Mouse (Mus musculus) gonadal fat pad, adult 2 months (tissue): ENCODE results near the gene Dpf1. TPM values are rescaled to one million over a fixed set of nuclear protein-coding genes. Genes with fewer than 3 reads are reported as not detected.
A peak's percentile ranks its signal among the peaks of the same experiment; 100 is the strongest.

Source experiments
- DNase-seq: peaks from one replicate; pipeline ENCODE4 v3.0.0-alpha.2; 2012; ENCODE audit warnings: low read depth
- polyA plus RNA-seq: library from polyadenylated mRNA; depleted of rRNA; stranded (reverse); fragments of >200 nt; gene quantifications from 2 replicates; pipeline ENCODE4 v1.2.3, GENCODE M21; 2012; rRNA removed

Gene Dpf1
- 2.2 and 2.8 TPM in 2 replicates for polyA plus RNA-seq

DNA sequence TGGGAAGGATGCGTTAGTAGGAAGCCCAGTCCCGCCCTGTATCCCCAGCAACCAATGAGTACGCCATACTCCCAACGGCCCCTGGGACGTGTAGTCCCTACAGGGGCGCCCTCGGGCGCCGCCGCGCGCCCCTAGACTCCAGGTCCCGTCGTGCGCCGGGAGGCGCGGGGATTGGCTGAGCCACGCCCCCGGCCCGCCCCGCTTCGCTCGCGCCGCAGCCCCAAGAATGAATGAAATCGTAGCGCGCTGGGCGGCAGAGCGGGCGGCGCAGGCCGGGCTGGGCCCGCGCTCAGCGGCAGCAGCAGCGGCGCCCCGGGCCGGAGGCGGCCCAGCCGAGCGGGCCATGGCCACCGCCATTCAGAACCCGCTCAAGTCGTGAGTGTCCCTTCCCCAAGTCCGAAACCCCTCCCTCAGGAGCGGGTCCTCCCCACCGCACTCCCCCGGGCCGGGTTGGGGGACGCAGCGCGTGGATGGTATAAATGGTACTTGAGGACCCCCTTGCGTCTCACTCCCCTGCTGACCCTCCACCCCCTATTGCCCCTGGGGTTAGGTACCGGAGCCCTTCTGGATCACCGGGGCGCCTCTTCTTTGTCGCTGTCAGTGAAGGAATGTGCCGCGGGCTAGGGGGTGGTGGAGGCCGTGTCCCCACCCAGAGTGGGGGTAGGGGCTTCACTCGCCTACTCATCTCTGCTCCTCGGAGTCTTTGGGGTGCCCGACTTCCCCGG lies at the start of gene Dpf1:
Dpf1 (plus strand) TSS at position 214 of the 725 bp plus-strand sequence.
- no peak for DNase-seq

DNA sequence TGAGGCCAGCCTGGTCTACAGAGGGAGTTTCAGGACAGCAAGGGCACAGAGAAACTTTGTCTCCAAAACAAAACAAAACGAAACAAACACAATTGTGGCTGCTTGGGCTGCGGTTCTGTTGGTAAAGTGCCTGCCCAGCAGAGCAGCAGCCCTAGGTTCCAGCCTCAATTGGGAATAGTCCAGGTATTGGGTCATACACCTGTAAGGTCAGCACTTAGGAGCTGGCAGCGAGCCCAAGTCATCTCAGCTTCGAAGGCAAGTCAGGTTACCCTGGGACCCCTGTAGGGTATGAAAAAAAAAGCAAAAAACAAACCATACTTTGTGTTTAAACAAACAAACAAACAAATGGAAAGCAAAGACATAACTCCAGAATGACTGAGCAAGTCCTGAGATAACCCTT lies 47.9 kb upstream of the Dpf1 start:
- no peak for DNase-seq

DNA sequence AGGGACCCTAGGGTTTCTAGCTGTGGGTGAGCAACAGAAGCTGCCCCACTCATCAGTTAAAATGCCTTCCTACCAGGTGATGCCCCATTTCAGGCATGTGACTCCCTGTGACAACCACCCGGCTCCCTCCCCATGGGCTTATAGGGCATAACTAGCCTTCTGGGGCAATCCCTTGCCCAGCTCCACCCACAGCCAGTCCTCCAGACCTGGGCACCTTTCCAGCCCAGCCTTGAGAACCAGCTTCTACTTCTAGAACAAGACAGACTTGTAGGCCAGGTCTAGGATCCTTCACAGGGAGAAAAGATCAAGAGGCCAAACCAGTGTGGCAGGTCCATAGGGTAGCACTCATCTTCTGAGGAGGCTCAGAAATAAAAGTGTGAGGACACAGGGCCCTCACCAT lies 46.4 kb upstream of the Dpf1 start:
- no peak for DNase-seq

DNA sequence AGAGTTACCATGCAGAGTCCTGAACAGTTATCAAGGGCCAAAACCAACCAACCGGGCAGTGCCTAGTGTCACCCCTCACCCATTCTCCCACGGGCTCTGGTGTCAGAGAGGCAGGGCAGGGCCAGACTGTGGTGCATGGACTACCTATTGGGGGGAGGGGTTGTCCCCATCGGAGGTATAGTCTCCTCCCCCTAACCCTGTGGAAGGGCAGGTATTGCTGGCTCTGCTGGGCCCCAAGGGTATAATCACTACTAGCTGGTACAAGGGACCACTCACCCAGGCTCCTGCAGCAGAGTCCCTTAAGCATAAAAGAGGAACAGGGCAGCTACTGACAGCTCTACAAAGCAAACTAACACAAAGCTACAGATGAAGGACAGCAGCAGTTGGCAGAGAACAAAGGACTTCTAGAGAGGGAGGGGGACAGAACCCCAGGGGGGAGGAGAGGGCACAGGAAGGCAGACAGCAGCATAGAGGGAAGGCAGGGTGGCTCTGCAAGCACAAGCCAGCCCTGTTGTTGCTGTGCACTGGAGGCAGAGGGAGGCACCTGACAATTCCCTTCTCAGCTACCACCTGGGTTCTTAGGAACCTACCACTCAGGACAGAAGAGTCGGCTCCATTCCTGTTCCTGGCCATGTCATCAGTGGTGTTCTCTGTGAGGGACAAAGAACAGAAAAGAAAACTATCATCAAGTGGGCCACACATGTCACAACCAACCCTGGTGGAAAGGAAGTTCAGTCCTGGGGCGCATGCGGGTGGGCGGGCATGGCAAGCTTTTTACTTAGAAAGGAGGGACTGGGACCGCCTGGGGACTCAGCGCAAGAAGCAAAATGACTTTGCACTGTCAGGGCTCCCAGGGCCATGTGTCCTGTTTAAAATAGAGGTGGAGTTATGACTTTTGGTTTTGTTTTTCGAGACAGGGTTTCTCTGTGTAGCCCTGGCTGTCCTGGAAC lies 43.7 kb upstream of the Dpf1 start:
- DNase-seq, result no peak

DNA sequence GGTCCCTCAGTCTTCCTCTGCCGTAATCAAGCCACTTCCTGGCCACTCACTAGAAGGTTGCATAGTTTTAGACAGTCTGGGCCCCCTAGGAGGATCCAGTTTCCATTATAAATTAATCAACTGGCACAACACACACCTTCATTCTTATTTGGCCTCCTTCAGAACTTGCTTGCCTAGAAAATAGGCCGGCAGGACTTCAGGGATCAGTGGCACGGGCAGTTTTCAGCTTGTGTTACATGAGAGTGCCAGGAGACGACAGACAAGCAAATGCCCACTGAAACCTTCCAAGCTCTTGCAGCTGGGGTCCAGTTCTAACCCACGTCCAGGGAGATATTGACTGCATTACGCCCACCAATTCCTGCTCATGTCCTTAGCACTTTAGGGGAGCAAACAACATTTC lies 41.6 kb upstream of the Dpf1 start:
- no peak for DNase-seq

DNA sequence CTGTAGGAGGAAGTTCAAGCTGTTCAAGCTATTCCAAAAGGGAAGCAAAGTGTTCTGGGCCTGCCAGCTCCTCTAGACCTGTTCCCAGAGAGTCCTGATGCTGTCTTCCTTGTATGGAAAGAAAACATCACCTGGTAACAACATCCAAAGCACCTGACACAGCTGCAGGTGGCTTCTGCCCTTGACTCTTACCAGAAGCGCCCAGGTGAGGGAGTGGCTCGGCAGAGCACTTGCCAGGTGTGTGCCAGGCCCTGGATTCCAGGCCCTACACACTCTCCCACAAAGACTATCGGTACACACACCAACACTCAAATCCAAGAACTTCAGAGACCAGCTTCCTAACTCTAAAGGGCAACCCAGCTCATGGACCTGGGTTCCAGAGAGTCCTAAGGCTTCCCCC lies 39.9 kb upstream of the Dpf1 start:
- no peak for DNase-seq

DNA sequence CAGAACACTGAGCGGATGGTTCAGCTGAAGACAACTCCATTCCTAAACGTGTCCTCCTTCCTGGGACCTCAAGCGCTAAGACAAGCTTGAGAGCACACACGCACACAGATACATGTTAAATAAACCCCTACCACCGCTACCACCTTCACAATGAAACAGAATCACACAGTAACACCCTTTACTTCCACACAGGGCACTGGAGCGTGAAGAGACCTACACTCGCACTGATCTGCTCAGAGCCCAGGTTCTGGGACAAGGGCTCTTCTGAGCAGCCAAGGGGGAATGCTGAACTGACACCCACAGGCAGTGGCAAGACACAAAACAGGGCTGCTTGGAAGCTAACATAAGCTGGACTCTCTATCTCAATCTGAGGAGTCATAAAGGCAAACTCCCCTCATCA lies 38.1 kb upstream of the Dpf1 start:
- no peak for DNase-seq

DNA sequence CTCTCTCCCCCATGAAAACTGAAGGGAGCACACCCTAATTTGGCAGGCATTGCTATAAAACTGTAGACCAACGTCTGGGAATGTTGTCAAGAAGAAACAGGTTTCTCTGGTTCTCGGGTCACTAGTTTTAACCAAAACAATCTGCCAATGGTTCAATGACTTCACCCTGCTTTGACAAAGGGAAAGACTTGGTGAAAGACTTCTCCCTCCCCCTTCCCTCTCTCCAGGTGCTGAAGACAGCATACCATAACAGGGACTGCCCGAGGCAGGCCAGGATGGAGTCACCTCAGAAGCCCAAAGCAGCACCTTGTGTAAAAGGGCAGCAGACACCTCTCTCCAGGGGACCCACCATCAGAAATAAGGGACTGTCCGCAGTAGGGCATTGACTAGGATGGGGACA lies 36.8 kb upstream of the Dpf1 start:
- peak; percentile 95 for DNase-seq

DNA sequence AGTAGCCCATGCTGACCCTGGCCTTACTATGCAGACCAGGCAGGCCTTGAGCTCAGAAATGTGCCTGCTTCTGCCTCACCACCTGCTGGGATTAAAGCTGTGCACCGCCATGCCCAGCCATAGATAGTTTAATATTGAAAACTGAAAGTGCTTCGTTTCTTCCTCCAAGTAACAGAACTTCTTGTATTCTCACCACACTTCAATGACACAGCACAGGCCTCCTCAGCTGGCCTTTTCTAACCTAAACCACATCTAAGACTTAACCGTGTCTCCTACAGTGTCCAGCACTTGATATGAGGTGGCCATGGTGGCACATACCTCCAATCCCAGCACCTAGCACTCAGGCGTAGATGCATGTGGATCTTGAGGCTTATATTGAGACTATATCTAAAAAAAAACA lies 33.3 kb upstream of the Dpf1 start:
- DNase-seq, result no peak

DNA sequence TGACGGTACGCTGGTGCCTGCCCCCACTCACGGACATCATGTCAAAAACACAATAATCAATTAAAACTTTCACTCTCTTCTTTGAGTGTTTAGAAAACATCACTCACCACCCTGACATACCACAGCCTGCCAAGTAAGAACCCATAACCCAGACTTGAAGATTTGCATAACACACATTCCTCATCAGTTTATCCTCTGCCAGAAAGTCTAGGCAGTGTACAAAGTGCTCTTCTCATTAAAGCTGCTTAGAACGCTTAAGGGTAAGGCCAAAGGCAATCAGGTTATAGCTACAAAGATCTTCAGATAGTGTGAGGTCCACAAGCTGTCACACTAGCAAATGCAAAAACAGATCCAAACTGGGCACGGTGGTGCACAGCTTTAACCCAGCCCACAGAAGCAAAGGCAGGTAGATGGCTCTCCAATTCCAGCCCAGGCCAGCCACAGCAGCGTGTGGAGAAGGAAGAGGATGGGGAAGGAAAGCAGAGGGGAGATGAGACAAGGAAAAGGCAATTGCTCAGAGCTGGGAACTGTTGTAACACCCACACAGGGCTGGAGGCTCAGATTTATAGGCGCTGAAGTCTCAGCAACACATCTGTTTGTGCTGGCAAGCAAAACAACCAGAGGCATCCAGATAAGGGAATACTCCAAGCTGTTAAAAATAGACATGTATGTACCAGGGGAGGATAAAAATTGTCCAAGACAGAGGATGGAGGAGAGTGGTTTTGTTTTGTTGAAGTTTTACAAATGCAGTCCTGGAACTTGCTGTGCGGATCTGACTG lies 31.9 kb upstream of the Dpf1 start:
- no peak for DNase-seq

DNA sequence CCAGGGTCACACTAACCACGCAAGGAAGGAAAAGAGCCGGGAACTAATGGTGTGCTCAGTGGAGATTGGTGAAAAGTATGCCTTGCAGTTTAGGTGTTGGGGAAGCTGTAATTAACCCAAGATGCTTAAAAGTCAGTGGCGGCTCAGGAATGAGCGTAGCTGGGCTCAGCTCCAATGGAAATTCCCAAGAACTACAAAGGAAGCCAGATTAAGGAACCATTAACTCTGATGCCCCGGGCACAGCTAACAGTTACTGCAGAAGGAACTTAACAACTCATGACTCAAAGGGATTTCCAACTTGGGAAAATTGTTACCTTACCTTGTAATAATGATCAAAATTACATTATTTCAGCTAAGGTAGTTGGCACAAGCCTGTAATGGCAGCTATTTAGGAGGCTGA lies 27.0 kb upstream of the Dpf1 start:
- no peak for DNase-seq

DNA sequence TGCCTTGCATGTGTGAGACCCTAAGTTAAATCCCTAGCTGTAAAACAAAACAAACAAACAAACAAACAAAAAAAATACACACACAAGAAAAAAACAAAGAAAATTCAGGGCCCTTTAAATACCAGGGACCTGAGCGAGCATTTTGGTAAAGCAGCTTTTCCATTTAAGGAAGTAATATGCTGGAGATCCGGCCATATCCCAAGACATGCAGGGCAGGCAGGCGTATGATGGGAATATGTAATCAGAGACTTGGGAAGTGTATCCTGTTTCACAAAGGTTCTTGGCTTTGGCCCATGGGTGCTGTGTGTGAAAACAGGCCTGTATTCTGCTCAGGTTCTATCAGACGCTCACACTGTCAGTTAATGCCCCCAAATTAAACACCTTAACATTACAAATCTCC lies 26.2 kb upstream of the Dpf1 start:
- no peak for DNase-seq

DNA sequence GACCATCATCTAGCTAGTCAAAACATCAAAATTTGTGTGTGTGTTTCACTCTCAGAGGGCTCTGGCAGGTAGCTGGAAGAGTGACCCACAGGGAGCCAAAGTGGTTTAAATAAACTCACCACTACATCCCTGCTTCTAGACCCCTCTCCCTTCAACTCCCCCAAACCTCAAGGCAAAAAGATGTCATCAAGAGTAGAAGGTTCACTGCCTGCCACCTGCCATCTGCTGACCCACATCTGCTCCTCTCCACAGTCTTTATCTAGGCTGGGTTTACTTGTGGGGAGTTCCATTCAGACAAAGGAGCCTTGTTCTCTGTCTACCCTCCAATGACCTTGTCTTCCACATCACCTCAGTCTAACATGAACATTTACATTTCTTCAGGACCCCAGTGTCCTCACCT lies 24.5 kb upstream of the Dpf1 start:
- DNase-seq, result no peak

DNA sequence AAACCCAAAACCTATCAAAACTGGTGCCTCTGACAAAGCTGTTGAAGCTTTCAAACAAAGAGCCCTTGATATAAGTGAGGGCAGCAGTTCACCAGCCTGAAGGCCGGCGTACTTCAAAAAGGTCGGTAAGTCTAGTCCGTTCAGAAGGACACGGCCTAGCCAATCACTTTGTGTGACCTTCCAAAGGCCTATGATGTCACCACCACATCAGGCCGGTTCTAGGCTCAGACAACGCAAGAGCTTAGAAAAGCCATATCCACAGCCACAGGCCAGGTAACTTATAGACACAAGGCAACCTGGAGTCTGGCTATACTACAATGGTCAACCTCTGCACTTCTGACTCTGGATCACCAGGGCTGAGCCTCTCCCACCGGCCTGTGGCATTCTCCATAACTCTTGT lies 23.8 kb upstream of the Dpf1 start:
- DNase-seq, result no peak

DNA sequence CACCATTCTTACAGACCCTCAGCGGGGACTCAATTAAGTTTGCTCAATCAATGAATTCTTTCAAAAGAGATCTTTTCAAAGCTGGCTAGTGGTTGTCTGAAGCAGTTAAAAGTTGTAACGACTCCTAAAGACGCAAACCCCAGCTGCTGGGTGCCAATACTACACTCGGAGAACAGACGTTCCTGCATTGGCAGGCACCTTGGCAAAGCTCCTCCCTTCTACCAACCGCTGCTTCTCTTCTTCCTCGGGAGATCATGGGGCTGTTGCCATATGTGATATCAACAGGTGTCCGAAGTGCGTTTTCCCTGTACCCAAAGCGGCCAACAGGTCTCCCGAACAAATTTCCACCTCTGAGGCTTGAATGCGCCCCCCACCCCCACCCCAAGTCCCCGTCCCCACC lies 22.9 kb upstream of the Dpf1 start:
- no peak for DNase-seq

DNA sequence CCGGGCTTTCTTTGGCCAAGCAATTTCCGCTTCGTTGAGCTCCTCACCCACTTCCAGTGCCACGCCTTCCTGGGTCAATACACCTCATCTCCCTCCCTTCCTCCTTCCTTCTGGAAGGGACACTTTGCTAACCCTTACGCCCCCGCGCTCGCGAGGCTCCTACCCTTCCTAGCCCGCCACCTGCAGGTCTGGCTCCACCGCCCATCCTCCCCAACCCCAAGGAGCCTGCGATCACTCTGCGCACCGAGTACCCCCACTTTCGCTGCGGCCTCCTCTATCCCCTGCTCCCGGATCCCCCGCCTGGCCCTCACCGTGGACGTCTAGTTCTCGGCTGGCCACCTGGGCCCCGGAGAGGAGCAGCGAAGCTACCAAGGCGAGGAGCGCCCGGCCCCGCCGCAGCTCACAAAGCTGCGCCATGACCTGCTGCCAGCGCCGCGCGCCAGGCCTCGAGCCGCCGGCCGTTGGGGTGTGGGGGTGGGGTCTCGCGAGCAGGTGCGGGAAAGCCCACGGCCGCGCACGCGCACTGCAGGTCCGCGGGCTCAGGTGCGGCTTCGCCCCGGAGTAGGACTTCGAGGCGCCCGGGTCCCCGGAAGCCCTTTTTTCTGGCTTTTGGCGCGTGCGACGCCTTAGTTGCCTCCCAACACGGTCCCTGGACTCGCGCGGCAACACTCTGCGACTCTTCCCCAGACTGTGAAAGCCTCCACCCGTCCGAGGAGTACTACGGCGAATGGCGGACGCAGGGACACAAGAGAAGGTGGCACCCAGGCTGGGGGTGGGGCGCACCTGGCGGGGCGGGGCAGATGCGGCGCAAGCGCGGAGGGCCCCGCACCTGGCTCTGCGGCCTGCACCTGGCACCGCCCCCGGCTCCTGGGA lies 22.3 kb upstream of the Dpf1 start, which contains the start of gene Spint2:
Spint2 (minus strand) TSS at position 712 of the 873 bp plus-strand sequence.
- DNase-seq, result no peak

DNA sequence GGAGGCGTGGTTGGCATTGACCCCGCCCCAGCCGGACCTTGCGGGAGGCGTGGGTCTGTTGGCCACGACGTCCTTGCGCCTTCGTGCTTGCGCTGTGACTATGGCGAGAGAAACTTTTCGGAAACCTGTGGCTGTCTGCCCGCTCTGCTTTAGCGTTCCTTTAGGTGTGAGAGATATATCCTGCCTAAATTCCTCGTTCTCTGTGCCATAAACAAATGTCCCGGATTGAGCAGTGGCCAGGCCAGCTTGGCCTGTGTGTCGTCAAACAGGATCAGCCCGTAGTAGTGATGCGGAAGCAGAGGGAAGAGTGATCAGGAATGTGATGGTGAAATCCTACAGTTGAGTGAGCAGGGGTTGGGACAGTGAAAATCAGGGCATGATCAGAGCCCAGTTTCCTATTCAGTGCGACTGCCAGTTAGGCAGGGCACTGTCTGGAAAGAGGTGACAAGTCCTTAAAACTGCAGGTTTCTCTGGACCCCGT lies 21.6 kb upstream of the Dpf1 start:
- DNase-seq, result no peak

DNA sequence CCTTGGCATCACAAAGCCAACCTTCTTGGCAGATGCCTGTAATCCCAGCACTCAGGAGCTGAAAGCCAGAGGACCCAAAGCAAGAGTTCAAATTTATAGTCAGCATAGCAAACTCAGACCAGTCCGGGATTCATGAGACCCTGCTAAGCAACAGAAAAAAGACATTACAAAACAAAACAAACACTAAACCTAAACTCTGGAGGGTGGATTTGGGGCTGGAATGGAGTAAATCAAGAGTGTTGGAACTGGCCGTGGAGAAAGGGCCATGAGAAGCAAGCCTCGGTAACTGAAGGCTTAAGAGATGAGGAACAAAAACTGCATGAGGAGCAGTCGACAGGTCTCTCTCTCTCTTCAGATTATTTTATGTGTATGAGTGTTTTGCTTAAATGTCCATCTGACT lies 19.9 kb upstream of the Dpf1 start:
- no peak for DNase-seq

DNA sequence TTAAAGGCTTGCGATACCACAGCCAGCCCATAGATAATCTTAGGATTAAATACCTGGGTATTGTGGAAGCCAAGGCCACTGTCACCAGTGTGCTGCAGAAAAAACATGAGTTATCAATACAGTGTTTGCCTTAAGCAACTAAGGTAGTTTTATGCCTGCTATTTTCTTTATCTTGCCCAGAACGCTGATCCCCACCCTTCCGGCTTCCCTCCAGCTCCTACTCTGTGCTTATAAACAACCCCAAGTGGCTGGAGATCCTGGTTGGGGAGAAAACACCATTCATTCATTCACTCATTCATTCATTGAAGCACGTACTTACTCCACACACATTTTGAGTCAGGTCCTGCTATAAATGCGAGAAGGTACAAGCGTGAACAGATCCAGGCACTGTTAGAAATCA lies 19.2 kb upstream of the Dpf1 start:
- DNase-seq, result no peak

DNA sequence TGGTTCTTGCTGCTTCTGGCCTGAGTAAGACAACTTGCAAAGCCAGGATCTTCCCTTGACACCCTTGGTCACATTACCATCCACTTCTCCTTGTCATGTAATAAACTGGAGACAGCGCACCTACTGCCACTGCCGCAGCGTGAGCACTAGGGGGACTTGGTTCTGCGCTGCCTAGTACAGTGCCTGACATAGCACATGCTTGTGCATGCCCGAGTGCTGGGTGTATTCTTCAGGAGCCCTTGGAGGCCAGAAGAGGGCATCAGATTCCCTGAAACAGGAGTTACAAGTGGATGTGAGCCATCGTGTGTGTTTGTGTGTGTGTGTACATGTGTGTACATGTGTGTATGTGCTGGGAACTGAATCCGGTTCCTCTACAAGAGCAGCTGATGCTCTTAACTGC lies 16.3 kb upstream of the Dpf1 start:
- DNase-seq, result no peak

DNA sequence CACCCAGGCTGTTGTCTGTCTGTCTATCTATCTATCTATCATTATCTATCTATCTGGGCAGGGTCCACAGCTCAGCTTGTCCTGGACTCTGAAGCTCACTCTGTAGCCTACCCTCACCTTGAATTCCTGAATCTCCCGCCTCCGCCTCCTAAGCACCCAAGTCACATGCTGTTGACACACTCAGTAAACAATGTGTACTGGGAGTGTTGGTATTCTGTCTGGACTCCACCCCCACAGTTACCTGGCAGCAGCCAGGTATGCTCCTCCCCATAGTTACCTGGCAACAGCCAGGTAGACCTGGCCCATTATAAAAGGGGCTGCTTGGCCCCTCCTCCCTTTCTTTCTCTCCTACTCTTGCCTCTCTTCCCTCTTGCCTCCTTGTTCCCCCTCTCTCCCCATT lies 15.7 kb upstream of the Dpf1 start:
- DNase-seq, result no peak
